In the genomic region with DNA sequence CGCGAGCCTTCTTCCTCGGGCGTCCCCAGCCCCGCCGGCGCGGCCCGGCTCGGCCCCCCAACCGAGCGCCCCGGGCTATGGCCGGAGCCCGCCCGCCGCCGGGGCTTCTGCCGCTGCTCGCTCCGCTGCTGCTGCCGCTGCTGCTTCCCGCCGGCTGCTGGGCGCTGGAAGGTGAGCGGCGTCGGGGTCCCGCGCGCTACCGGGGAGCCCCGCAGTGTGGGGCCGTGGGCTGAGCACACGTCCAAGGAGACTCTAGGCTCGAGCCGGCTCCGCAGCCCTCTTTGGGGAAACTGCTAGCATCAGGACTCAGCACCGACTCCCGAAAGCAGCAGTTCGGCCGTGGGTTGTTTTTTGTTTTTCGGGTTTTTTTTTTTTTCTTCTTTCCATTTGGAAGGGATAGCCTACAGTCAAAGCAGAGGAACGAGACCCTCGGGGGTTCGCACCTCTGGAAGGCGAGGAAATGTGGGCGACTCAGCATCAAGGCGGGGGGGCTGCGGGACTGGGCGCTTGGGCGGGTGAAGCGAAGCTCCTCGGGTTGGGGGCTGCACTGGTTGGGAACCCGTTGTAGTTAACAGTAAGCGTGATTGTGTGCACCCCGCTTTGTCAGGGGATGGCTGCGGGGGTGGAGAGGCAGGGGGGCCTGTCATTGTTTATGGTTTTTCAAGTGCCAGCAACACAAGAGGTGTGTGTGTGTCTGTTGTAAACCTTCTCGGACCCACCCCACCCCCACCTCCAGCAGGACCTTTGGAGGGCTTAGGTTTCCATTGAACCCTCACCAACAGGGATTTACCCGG, we compare ENCODE assay signal across 8 mouse cellular contexts. TPM values are rescaled to one million over a fixed set of nuclear protein-coding genes. Genes with fewer than 3 reads are reported as not detected.
DNase-seq lines count a peak whose midpoint lies in the region; ATAC-seq and TF ChIP-seq lines count a peak whose summit lies in the region.

No protein-coding gene starts in this region.

- peak overlapping the region; percentile 88 for H3K9ac ChIP-seq in midbrain, embryonic 14.5 days (replicated peaks; ENCODE audit: low read length)

- DNase-seq in kidney, postnatal 10 days = peak; percentile 46
- DNase-seq in kidney, adult 8-10 months = no peak
- peak; percentile 50 for DNase-seq in brain, embryonic 14.5 days (ENCODE audit: low read depth)
- peak; percentile 27 for DNase-seq in hindbrain, embryonic 10.5 days (ENCODE audit: low spot score)
- peak; percentile 76 for DNase-seq in midbrain, embryonic 14.5 days
- DNase-seq in ovary, postnatal 14 days (ENCODE audit: low spot score) = no peak
- no peak for DNase-seq in right cerebral cortex, postnatal 4 days
- DNase-seq in layer of hippocampus, postnatal 36 days = no peak

- under 1% methylated on average over 60 of the region's 60 CpGs for WGBS in hindbrain, embryonic 10.5 days
- under 1% methylated on average over 60 of the region's 60 CpGs for WGBS in midbrain, embryonic 14.5 days

- ATAC-seq in midbrain, embryonic 14.5 days (ENCODE audit: low FRiP score, low TSS enrichment) = peak; percentile 9; the same call in 1 of the 2 replicates

- peaks cover 38% of the 10 kb centered on the region for H3K27me3 ChIP-seq in hindbrain, embryonic 10.5 days (ENCODE audit: insufficient read depth, poor library complexity, severe bottlenecking)
- H3K27me3 ChIP-seq in midbrain, embryonic 14.5 days (ENCODE audit: control insufficient read depth, insufficient read depth, low read length) = no peaks in the 10 kb centered on the region

- peak overlapping the region; percentile 65 for H3K4me2 ChIP-seq in midbrain, embryonic 14.5 days (ENCODE audit: low read length)

- H3K9me3 ChIP-seq in hindbrain, embryonic 10.5 days = no peaks in the 10 kb centered on the region
- H3K9me3 ChIP-seq in midbrain, embryonic 14.5 days (ENCODE audit: control insufficient read depth, low read length) = no peaks in the 10 kb centered on the region

- peaks cover 62% of the 10 kb centered on the region for H3K4me1 ChIP-seq in hindbrain, embryonic 10.5 days (replicated peaks)
- peaks cover 32% of the 10 kb centered on the region for H3K4me1 ChIP-seq in midbrain, embryonic 14.5 days (ENCODE audit: control insufficient read depth, insufficient read depth, low read length)

- TF ChIP-seq CTCF in brain, embryonic 14.5 days (IDR thresholded peaks at IDR 0.05; ENCODE audit: borderline replicate concordance, extremely low read depth, insufficient read depth, insufficient read length) = no peak

- no peaks in the 10 kb centered on the region for H3K36me3 ChIP-seq in hindbrain, embryonic 10.5 days
- H3K36me3 ChIP-seq in midbrain, embryonic 14.5 days (ENCODE audit: control insufficient read depth, insufficient read depth, low read length) = no peaks in the 10 kb centered on the region

- peak overlapping the region; percentile 92 for H3K27ac ChIP-seq in hindbrain, embryonic 10.5 days
- H3K27ac ChIP-seq in midbrain, embryonic 14.5 days (replicated peaks; ENCODE audit: low read depth, low read length) = peak overlapping the region; percentile 81

- H3K4me3 ChIP-seq in hindbrain, embryonic 10.5 days = peak overlapping the region; percentile 75
- H3K4me3 ChIP-seq in midbrain, embryonic 14.5 days (replicated peaks; ENCODE audit: low read depth, low read length) = peak overlapping the region; percentile 85

- TF ChIP-seq POLR2A in brain, embryonic 14.5 days (IDR thresholded peaks at IDR 0.05; ENCODE audit: borderline replicate concordance, extremely low read depth, insufficient read depth, insufficient read length, poor library complexity, severe bottlenecking) = no peak

RNA-seq across cellular contexts. Expression of a gene that starts 0.7 kb away (rescaled TPM):
- 21.7 and 24.8 TPM in 2 replicates for polyA plus RNA-seq in brain, embryonic 14.5 days (2012; rRNA removed)
- 16.1 and 17.7 TPM in 2 replicates for polyA plus RNA-seq in hindbrain, embryonic 10.5 days (2016; fragmentation: Nextera tagmentation; extraction: Ambion mirVana)
- polyA plus RNA-seq in midbrain, embryonic 14.5 days (2014; fragmentation: Nextera tagmentation; extraction: Ambion mirVana) = 12.3 and 14.0 TPM in 2 replicates
- total RNA-seq in layer of hippocampus, postnatal 36 days (2021) = 10 to 100 TPM; 17.3 to 19.4 TPM

RNA-seq across cellular contexts. Expression of a gene that starts 51.5 kb away (rescaled TPM):
- polyA plus RNA-seq in brain, embryonic 14.5 days (2012; rRNA removed) = 0.05 TPM in 1 of 2 replicates, not detected in the other
- polyA plus RNA-seq in hindbrain, embryonic 10.5 days (2016; fragmentation: Nextera tagmentation; extraction: Ambion mirVana) = not detected in 2 replicates
- polyA plus RNA-seq in midbrain, embryonic 14.5 days (2014; fragmentation: Nextera tagmentation; extraction: Ambion mirVana) = not detected in 2 replicates
- 1 to 10 TPM; 1.1 to 1.2 TPM for total RNA-seq in layer of hippocampus, postnatal 36 days (2021)

Comparison
In these comparisons a context has a peak if more than half of its experiments do, and no peak if none do; other contexts are left out.
1. DNase-seq: peak in kidney, postnatal 10 days (single experiment), brain, embryonic 14.5 days (single experiment), hindbrain, embryonic 10.5 days (single experiment) and midbrain, embryonic 14.5 days (single experiment); none in kidney, adult 8-10 months (0 of 2), ovary, postnatal 14 days (single experiment), right cerebral cortex, postnatal 4 days (single experiment) and layer of hippocampus, postnatal 36 days (0 of 2).